Mouse (Mus musculus) testis, adult 2 months (tissue): ENCODE measurements around the gene Mrpl33.

Source experiments
- CTCF ChIP-seq: fragments of 200-500 bp; IDR thresholded peaks from 2 replicates; pipeline ENCODE4 v1.5.1; 2012; ENCODE audit warnings: low read depth, mild to moderate bottlenecking, inconsistent platforms, low read length, moderate library complexity; ENCODE audit not compliant: control insufficient read depth, insufficient read depth, insufficient replicate concordance
- POLR2A ChIP-seq: fragments of 200-500 bp; IDR thresholded peaks from 2 replicates; pipeline ENCODE4 v1.6.1; 2012; ENCODE audit warnings: low read depth, mild to moderate bottlenecking, inconsistent platforms, low read length, moderate library complexity; ENCODE audit not compliant: control insufficient read depth

DNA sequence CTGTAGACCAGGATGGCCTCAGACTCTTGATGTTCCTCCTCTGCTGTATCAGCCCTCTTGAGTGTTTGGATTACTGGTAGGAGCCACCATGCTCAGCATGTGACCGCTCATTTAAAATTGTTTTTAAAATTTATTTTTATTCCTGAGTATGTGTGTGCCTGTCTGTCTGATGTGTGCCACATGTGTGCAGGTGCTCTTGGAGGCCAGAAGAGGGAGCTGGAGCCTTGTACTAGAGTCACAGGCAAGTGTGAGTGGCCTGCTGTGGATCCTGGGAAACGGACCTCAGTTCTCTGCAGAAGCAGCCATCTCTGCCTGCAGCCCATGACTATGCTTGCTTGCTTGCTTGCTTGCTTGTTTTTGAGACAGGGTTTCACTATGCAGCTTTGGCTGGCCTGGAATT lies 2.4 kb downstream of the Mrpl33 start:
- TF ChIP-seq CTCF = no peak
- TF ChIP-seq POLR2A = no peak
